Comparison of ENCODE assay signal across 26 mouse cellular contexts in genomic region chr6:143287322-143287721, GRCm38 (mm10).
DNase-seq lines count a peak whose midpoint lies in the region; ATAC-seq lines count a peak whose summit lies in the region.
"Had no signal": no experiment of that assay in that cellular context is flagged by ENCODE, and none has a peak within 500 bp of the region (broad histone marks: within the 10 kb centered on the region; RNA-seq: fewer than 3 reads in every experiment).

No protein-coding gene starts in this region.

- no peaks in the 10 kb centered on the region for H3K4me1 ChIP-seq in intestine, embryonic 15.5 days (replicated peaks)
- H3K4me1 ChIP-seq: embryonic facial prominence, embryonic 13.5 days; midbrain, embryonic 12.5 days; stomach, embryonic 15.5 days had no signal

- H3K4me3 ChIP-seq in intestine, embryonic 15.5 days (replicated peaks) = no peak overlapping the region
- H3K4me3 ChIP-seq: embryonic facial prominence, embryonic 13.5 days; layer of hippocampus, adult 2 months; midbrain, embryonic 12.5 days; myocyte; stomach, embryonic 15.5 days had no signal

- ATAC-seq in intestine, embryonic 15.5 days = no peak
- ATAC-seq: lung, postnatal 0 days had no signal

- no peak overlapping the region for H3K9ac ChIP-seq in intestine, embryonic 15.5 days
- H3K9ac ChIP-seq: embryonic facial prominence, embryonic 13.5 days; midbrain, embryonic 12.5 days; stomach, embryonic 15.5 days had no signal

- H3K9me3 ChIP-seq in intestine, embryonic 15.5 days = no peaks in the 10 kb centered on the region
- H3K9me3 ChIP-seq: embryonic facial prominence, embryonic 13.5 days; midbrain, embryonic 12.5 days; stomach, embryonic 15.5 days had no signal

- no peak overlapping the region for H3K4me2 ChIP-seq in intestine, embryonic 15.5 days (replicated peaks)
- H3K4me2 ChIP-seq: embryonic facial prominence, embryonic 13.5 days; heart, embryonic 11.5 days; midbrain, embryonic 12.5 days; stomach, embryonic 15.5 days had no signal

- H3K27ac ChIP-seq in intestine, embryonic 15.5 days = no peak overlapping the region
- H3K27ac ChIP-seq: embryonic facial prominence, embryonic 13.5 days; midbrain, embryonic 12.5 days; stomach, embryonic 15.5 days had no signal

- H3K27me3 ChIP-seq in intestine, embryonic 15.5 days (replicated peaks) = no peaks in the 10 kb centered on the region
- H3K27me3 ChIP-seq: CH12.LX; midbrain, embryonic 12.5 days; stomach, embryonic 15.5 days had no signal

- 81% methylated on average over 15 of the region's 15 CpGs for WGBS in intestine, embryonic 15.5 days

- peak; percentile 65 for DNase-seq in heart, adult 11 months
- DNase-seq in heart, adult 8-10 months (ENCODE audit: low spot score) = no peak
- peak; percentile 35 to 62 for DNase-seq in frontal cortex, postnatal 36 days (ENCODE audit: low spot score in 2 of 2)
- peak; percentile 13 for DNase-seq in retina, embryonic 14.5 days (ENCODE audit: low spot score)
- peak; percentile 26 to 42 for DNase-seq in right cerebral cortex, postnatal 36 days (ENCODE audit: low spot score in 2 of 2)
- no peak for DNase-seq in MN1 (ENCODE audit: low spot score)
- DNase-seq: cerebellum, adult 11 months; cerebellum, postnatal 10 days; gastrocnemius, postnatal 14 days; heart, postnatal 10 days; kidney, adult 8-10 months; kidney, postnatal 14 days; layer of hippocampus, postnatal 36 days; liver; spleen, adult 18-20 months; thymus, adult 18-20 months; thymus, postnatal 4 days had no signal

- no peaks in the 10 kb centered on the region for H3K36me3 ChIP-seq in intestine, embryonic 15.5 days
- H3K36me3 ChIP-seq: embryonic facial prominence, embryonic 13.5 days; midbrain, embryonic 12.5 days; stomach, embryonic 15.5 days had no signal

Comparison
In these comparisons a context has a peak if more than half of its experiments do, and no peak if none do; other contexts are left out.
1. DNase-seq: peak in heart, adult 11 months (single experiment), frontal cortex, postnatal 36 days (2 of 2), retina, embryonic 14.5 days (single experiment) and right cerebral cortex, postnatal 36 days (2 of 2); none in heart, adult 8-10 months (single experiment) and MN1 (single experiment).